Mouse (Mus musculus) forebrain, embryonic 15.5 days (tissue): ENCODE data around the gene Cryzl2. TPM values are rescaled to one million over a fixed set of nuclear protein-coding genes. Genes with fewer than 3 reads are reported as not detected.

Experiments used
- ATAC-seq: fragments of 200-750 bp; cut with Nextera tagmentation; replicated peaks from 2 replicates; pipeline ENCODE4 v1.8.0; 2017; ENCODE audit warnings: mild to moderate bottlenecking, moderate TSS enrichment, moderate library complexity
- H3K27ac ChIP-seq: fragments of 300-500 bp; sonication (generic); replicated peaks from 2 replicates; pipeline ENCODE4 v1.5.1; 2015; ENCODE audit warnings: mild to moderate bottlenecking, inconsistent platforms
- H3K27me3 ChIP-seq: fragments of 300-500 bp; sonication (generic); 2 replicates; pipeline ENCODE4 v1.6.1; 2015; ENCODE audit warnings: inconsistent platforms
- H3K36me3 ChIP-seq: fragments of 300-500 bp; sonication (generic); 2 replicates; pipeline ENCODE4 v1.6.1; 2015; ENCODE audit warnings: mild to moderate bottlenecking, inconsistent platforms
- H3K4me1 ChIP-seq: fragments of 300-500 bp; sonication (generic); 2 replicates; pipeline ENCODE4 v1.6.1; 2015; ENCODE audit warnings: inconsistent platforms
- H3K4me2 ChIP-seq: fragments of 300-500 bp; sonication (generic); replicated peaks from 2 replicates; pipeline ENCODE4 v1.6.1; 2015; ENCODE audit warnings: mild to moderate bottlenecking, inconsistent platforms
- H3K4me3 ChIP-seq: fragments of 300-500 bp; sonication (generic); 2 replicates; pipeline ENCODE4 v1.5.1; 2015; ENCODE audit warnings: mild to moderate bottlenecking, inconsistent platforms
- H3K9ac ChIP-seq: fragments of 300-500 bp; sonication (generic); replicated peaks from 2 replicates; pipeline ENCODE4 v1.6.1; 2015; ENCODE audit warnings: mild to moderate bottlenecking, inconsistent platforms
- H3K9me3 ChIP-seq: fragments of 300-500 bp; sonication (generic); 2 replicates; pipeline ENCODE4 v1.6.1; 2016; ENCODE audit warnings: inconsistent platforms
- WGBS: fragments of 180-500 bp; shearing (Covaris S2); methylation state at CpG from one replicate; pipeline ENCODE4 v1.1.7; 2015; ENCODE audit warnings: mixed read lengths; 5-methylcytosine and 5-hydroxymethylcytosine counted together
- polyA plus RNA-seq: library from polyadenylated mRNA; unstranded; fragments of >200 nt; fragmentation: Nextera tagmentation; extraction: Ambion mirVana; gene quantifications from 2 replicates; pipeline ENCODE4 v1.2.1, GENCODE M21; 2015

Gene Cryzl2
- polyA plus RNA-seq, 1 experiment from 2014 or later, result 6.4 TPM

- Histone ChIP-seq H3K27me3 (no peaks in the 10 kb centered on the region), H3K9me3 (no peaks in the 10 kb centered on the region), H3K4me3 (no peak overlapping the region), H3K4me1 (peaks cover 8% of the 10 kb centered on the region), H3K36me3 (no peaks in the 10 kb centered on the region), H3K4me2 (no peak overlapping the region), H3K27ac (no peak overlapping the region), H3K9ac (no peak overlapping the region)
- no peak for ATAC-seq
- WGBS, result 66% methylated on average over 1 of the region's 1 CpGs
These were observed 31.4 kb upstream of the Cryzl2 start for GRCm38 (mm10) chr1:157426933-157427332.

GRCm38 (mm10) chr1:157427604-157428003, 30.8 kb upstream of the Cryzl2 start:
- Histone ChIP-seq H3K27me3 (no peaks in the 10 kb centered on the region), H3K36me3 (no peaks in the 10 kb centered on the region), H3K4me2 (no peak overlapping the region), H3K4me1 (peaks cover 8% of the 10 kb centered on the region), H3K4me3 (no peak overlapping the region), H3K9me3 (no peaks in the 10 kb centered on the region), H3K9ac (no peak overlapping the region), H3K27ac (no peak overlapping the region)
- WGBS, result 93% methylated on average over 4 of the region's 4 CpGs
- ATAC-seq, result no peak

DNA sequence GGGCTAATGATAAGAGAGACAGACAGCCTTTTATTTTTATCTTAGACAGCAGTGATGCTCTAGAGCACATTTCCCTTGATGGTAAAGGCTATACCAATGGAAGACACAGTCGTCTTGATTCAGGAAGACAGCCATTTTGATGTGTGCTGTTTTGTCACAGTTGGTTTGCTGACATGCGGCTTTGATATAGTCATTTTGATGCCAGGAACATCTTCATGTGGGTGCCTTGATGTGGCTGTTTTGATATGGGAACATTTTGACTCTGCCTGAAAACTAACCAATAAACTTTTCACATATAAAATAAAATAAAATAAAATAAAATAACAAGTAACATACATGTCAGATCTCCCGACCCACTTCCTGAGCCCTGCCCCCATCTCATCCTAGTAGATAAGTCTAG, 30.0 kb upstream of the Cryzl2 start:
- Histone ChIP-seq H3K4me1 (peaks cover 8% of the 10 kb centered on the region), H3K27me3 (no peaks in the 10 kb centered on the region), H3K27ac (no peak overlapping the region), H3K36me3 (no peaks in the 10 kb centered on the region), H3K9ac (no peak overlapping the region), H3K4me2 (no peak overlapping the region), H3K4me3 (no peak overlapping the region), H3K9me3 (no peaks in the 10 kb centered on the region)
- no peak for ATAC-seq
- WGBS, result 90% methylated on average over 3 of the region's 3 CpGs

DNA sequence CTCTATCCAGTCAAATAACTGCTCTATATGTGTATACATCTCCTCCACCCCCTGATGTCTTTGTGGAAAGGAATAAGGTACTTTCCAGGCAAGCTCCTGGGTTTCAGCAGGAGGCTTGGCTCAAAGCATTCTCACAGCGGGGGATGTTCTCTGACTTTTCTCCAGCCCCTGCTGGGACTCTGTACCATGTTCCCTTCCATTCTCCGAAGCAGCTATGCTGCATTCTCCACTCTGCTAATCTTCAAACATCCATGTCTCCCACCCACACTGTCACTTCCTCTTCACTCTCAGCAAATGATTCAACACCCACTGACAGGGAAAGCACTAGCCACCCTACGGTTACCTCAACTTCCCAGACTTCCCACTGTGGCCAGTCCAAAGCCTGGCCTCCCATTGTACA, 25.1 kb upstream of the Cryzl2 start:
- 41% methylated on average over 3 of the region's 3 CpGs for WGBS
- no peak for ATAC-seq
- H3K4me3 ChIP-seq, result no peak overlapping the region
- H3K9me3 ChIP-seq, result no peaks in the 10 kb centered on the region
- H3K27ac ChIP-seq, result no peak overlapping the region
- no peak overlapping the region for H3K9ac ChIP-seq
- H3K4me1 ChIP-seq, result no peaks in the 10 kb centered on the region
- no peaks in the 10 kb centered on the region for H3K36me3 ChIP-seq
- no peaks in the 10 kb centered on the region for H3K27me3 ChIP-seq
- no peak overlapping the region for H3K4me2 ChIP-seq

GRCm38 (mm10) chr1:157434404-157434803, 24.0 kb upstream of the Cryzl2 start:
- no peak for ATAC-seq
- Histone ChIP-seq H3K4me3 (no peak overlapping the region), H3K27ac (no peak overlapping the region), H3K4me1 (peaks cover 5% of the 10 kb centered on the region), H3K27me3 (no peaks in the 10 kb centered on the region), H3K4me2 (no peak overlapping the region), H3K36me3 (no peaks in the 10 kb centered on the region), H3K9ac (no peak overlapping the region), H3K9me3 (no peaks in the 10 kb centered on the region)
- 93% methylated on average over 4 of the region's 4 CpGs for WGBS

DNA sequence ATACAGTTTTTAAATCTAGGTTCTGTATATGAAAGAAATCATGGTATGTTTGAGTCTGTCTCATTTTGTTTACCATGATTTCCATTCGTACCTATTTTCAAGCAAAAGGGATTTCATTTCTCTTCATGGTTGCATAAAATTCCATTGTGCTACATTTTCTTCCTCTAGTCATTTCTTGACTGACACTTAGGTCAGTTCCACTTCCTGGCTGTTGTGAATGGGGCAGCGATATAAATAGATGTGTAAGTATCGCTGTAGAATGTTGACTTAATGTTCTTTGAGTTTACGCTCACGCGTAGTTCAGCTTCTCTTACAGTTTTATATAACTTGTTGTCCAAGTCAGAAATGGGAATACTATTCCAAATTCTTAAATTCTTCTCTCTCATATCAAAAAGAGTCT, 22.5 kb upstream of the Cryzl2 start:
- Histone ChIP-seq H3K9ac (no peak overlapping the region), H3K27me3 (no peaks in the 10 kb centered on the region), H3K27ac (no peak overlapping the region), H3K36me3 (no peaks in the 10 kb centered on the region), H3K4me2 (no peak overlapping the region), H3K4me3 (no peak overlapping the region), H3K9me3 (no peaks in the 10 kb centered on the region), H3K4me1 (peaks cover 21% of the 10 kb centered on the region)
- WGBS, result 92% methylated on average over 6 of the region's 6 CpGs
- ATAC-seq, result no peak

DNA sequence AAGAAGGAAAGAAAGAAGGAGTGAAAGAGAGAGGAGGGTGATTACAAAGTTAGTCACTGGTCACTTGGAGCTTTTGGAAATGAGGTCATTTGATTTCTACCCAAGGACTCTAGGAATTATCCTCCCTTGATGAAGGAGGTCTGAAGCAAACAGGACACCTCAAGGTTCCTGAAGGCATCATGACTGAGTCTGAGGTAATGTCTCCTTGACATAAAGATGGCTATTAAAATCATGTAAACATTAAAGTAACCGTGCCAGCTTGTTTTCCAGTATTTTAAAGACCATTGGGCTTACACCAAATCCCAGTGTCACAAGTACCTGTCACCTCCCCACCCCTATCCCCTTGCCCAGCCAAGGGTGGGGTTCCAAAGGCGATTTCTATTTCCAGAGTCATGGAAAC, 20.1 kb upstream of the Cryzl2 start:
- Histone ChIP-seq H3K4me1 (peaks cover 25% of the 10 kb centered on the region), H3K36me3 (no peaks in the 10 kb centered on the region), H3K9me3 (no peaks in the 10 kb centered on the region), H3K4me3 (no peak overlapping the region), H3K27me3 (no peaks in the 10 kb centered on the region), H3K4me2 (no peak overlapping the region), H3K27ac (no peak overlapping the region), H3K9ac (no peak overlapping the region)
- no peak for ATAC-seq
- WGBS, result 89% methylated on average over 2 of the region's 2 CpGs

- no peaks in the 10 kb centered on the region for H3K36me3 ChIP-seq
- no peaks in the 10 kb centered on the region for H3K9me3 ChIP-seq
- H3K9ac ChIP-seq, result no peak overlapping the region
- H3K4me2 ChIP-seq, result no peak overlapping the region
- H3K27ac ChIP-seq, result 0 out of 2 replicates have a peak overlapping the region, but pooled peaks have one; percentile 74
- 68% methylated on average over 4 of the region's 4 CpGs for WGBS
- H3K27me3 ChIP-seq, result no peaks in the 10 kb centered on the region
- H3K4me3 ChIP-seq, result no peak overlapping the region
- peaks cover 33% of the 10 kb centered on the region for H3K4me1 ChIP-seq
- ATAC-seq, result no peak
These were observed 19.3 kb upstream of the Cryzl2 start for GRCm38 (mm10) chr1:157439101-157439500.

DNA sequence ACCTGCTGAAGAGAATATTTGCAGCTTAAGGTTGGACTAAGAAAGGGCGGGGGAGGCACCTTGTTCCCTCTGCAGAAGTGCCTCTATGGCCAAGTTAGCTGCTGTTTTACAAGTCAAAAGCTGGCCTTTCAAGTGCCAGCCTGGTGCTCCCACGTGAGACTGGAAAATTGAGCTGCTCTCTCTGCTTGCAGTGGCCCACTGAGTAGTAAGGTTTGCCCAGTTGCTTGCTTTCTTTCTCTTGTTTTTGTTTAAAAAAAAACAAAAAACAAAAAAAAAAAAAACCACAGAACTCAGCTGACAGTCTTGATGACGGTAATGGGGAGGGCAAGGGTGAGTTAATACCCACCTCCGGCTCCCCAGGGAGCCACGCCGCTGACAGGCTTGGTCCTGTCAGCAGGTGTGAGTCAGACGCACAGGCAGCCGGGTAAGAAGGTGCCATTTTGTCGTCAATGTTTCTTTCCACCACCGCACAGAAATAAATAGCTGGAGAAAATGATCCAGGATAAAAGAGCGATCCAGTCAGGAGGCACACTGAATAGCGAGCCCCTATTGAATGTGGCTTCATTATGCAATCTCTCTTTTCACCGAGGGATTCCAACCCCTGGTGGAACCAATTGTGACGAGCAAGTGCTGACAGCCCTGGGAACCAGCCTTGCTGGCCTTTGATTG, 18.3 kb upstream of the Cryzl2 start:
- 3% methylated on average over 14 of the region's 14 CpGs for WGBS
- Histone ChIP-seq H3K9ac (no peak overlapping the region), H3K4me1 (peaks cover 42% of the 10 kb centered on the region), H3K4me2 (peak overlapping the region; percentile 25; the same call in 1 of the 2 replicates), H3K36me3 (no peaks in the 10 kb centered on the region), H3K4me3 (no peak overlapping the region), H3K27ac (peak overlapping the region; percentile 74), H3K9me3 (no peaks in the 10 kb centered on the region), H3K27me3 (no peaks in the 10 kb centered on the region)
- ATAC-seq, result peak; percentile 74

DNA sequence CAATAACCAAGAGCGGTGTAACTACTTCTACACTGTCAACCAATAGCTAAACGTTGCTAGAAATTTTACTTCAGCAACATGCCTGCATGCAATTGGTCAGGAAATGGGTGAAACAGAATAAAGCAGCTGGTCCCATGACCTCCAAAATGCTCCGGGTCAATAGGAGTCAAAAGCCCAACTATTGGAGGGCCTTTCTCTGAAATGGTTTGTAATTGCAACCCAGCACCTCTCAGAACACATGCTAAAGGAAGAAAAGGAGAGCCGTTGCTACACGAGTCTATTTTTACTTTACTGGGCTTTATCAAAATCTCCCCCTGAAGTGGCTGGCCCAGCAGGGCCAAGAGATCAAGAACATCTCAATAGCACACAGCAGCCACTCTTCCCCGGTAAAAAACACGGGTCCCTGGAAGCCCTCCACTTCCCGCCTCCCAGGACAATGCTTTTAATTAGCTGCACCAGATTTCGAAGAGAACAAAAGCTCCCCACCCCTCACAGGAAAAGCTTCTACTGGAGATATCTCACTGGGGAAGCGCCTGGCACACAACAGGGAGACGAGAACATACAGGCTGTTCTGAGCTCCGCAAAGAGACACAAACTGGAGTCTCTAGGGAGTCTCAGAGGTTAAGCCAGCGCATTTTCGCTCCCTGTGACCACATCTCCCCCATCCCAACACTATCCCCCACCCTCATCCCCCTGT, 15.2 kb upstream of the Cryzl2 start:
- Histone ChIP-seq H3K4me2 (peak overlapping the region; percentile 21; the same call in 1 of the 2 replicates), H3K36me3 (no peaks in the 10 kb centered on the region), H3K27me3 (no peaks in the 10 kb centered on the region), H3K4me3 (no peak overlapping the region), H3K4me1 (peaks cover 54% of the 10 kb centered on the region), H3K9me3 (no peaks in the 10 kb centered on the region), H3K27ac (no peak overlapping the region; the same call in 1 of the 2 replicates), H3K9ac (no peak overlapping the region)
- WGBS, result 11% methylated on average over 14 of the region's 14 CpGs
- 0 out of 2 replicates have a peak, but pooled peaks have one; percentile 17 for ATAC-seq

GRCm38 (mm10) chr1:157443723-157444561, 14.4 kb upstream of the Cryzl2 start:
- H3K9ac ChIP-seq, result no peak overlapping the region
- H3K36me3 ChIP-seq, result no peaks in the 10 kb centered on the region
- peaks cover 53% of the 10 kb centered on the region for H3K4me1 ChIP-seq
- ATAC-seq, result no peak
- H3K27me3 ChIP-seq, result no peaks in the 10 kb centered on the region
- WGBS, result 14% methylated on average over 19 of the region's 19 CpGs
- H3K27ac ChIP-seq, result peak overlapping the region; percentile 49
- H3K4me2 ChIP-seq, result peak overlapping the region; percentile 21; the same call in 1 of the 2 replicates
- H3K4me3 ChIP-seq, result no peak overlapping the region
- no peaks in the 10 kb centered on the region for H3K9me3 ChIP-seq
